Mouse (Mus musculus) limb, embryonic 14.5 days (tissue): Measurements from ENCODE around the gene Dstn. TPM values are rescaled to one million over a fixed set of nuclear protein-coding genes. Genes with fewer than 3 reads are reported as not detected.

Source experiments
- ATAC-seq: fragments of 200-750 bp; cut with Nextera tagmentation; 2 replicates; pipeline ENCODE4 v1.8.0; 2017; ENCODE audit warnings: low read depth, moderate number of reproducible peaks, moderate TSS enrichment; ENCODE audit not compliant: low FRiP score
- DNase-seq: peaks from one replicate; pipeline ENCODE4 v3.0.0-alpha.2; 2015; ENCODE audit warnings: low spot score
- H3K27ac ChIP-seq: fragments of 300-500 bp; sonication (generic); replicated peaks from 2 replicates; pipeline ENCODE4 v1.5.1; 2014; ENCODE audit warnings: low read depth, mild to moderate bottlenecking, low read length, moderate library complexity, mixed read lengths
- H3K27me3 ChIP-seq: fragments of 300-500 bp; sonication (generic); 2 replicates; pipeline ENCODE4 v1.6.1; 2014; ENCODE audit warnings: low read length, mixed read lengths; ENCODE audit not compliant: control insufficient read depth, insufficient read depth
- H3K36me3 ChIP-seq: fragments of 300-500 bp; sonication (generic); 2 replicates; pipeline ENCODE4 v1.6.1; 2014; ENCODE audit warnings: mild to moderate bottlenecking, low read length, moderate library complexity, mixed read lengths; ENCODE audit not compliant: control insufficient read depth, insufficient read depth
- H3K4me1 ChIP-seq: fragments of 300-500 bp; sonication (generic); 2 replicates; pipeline ENCODE4 v1.6.1; 2014; ENCODE audit warnings: antibody characterized with exemption, low read length, mixed read lengths; ENCODE audit not compliant: control insufficient read depth, insufficient read depth
- H3K4me2 ChIP-seq: fragments of 300-500 bp; sonication (generic); replicated peaks from 2 replicates; pipeline ENCODE4 v1.6.1; 2014; ENCODE audit warnings: low read depth, mild to moderate bottlenecking, low read length, moderate library complexity; ENCODE audit not compliant: severe bottlenecking
- H3K4me3 ChIP-seq: fragments of 300-500 bp; sonication (generic); replicated peaks from 2 replicates; pipeline ENCODE4 v1.5.1; 2014; ENCODE audit warnings: low read length
- H3K9ac ChIP-seq: fragments of 300-500 bp; sonication (generic); 2 replicates; pipeline ENCODE4 v1.6.1; 2014; ENCODE audit warnings: mild to moderate bottlenecking, low read depth, low read length, moderate library complexity; ENCODE audit not compliant: severe bottlenecking
- H3K9me3 ChIP-seq: fragments of 300-500 bp; sonication (generic); 2 replicates; pipeline ENCODE4 v1.6.1; 2016; ENCODE audit warnings: low read length; ENCODE audit not compliant: control insufficient read depth
- POLR2A ChIP-seq: fragments of 200-500 bp; IDR thresholded peaks from 2 replicates; pipeline ENCODE4 v1.8.0; 2012; ENCODE audit warnings: inconsistent platforms, mild to moderate bottlenecking, moderate library complexity, borderline replicate concordance; ENCODE audit not compliant: insufficient read depth, insufficient read length; ENCODE audit errors: extremely low read depth
- WGBS: fragments of 180-500 bp; shearing (Covaris S2); extraction: QIAGEN DNeasy Blood & Tissue Kit; methylation state at CpG from one replicate; pipeline ENCODE4 v1.1.7; 2014; 5-methylcytosine and 5-hydroxymethylcytosine counted together
- polyA plus RNA-seq, 2 experiments: library from polyadenylated mRNA; depleted of rRNA in 1 of 2; stranded (reverse) in 1 of 2; unstranded in 1 of 2; fragments of >200 nt; fragmentation: Nextera tagmentation in 1 of 2; extraction: Ambion mirVana in 1 of 2; gene quantifications; 2 replicates each; pipeline versions ENCODE4 v1.2.1 to v1.2.3; 2012 to 2014

Dstn gene
- polyA plus RNA-seq, 2 experiments, result 111 to 437 TPM

DNA sequence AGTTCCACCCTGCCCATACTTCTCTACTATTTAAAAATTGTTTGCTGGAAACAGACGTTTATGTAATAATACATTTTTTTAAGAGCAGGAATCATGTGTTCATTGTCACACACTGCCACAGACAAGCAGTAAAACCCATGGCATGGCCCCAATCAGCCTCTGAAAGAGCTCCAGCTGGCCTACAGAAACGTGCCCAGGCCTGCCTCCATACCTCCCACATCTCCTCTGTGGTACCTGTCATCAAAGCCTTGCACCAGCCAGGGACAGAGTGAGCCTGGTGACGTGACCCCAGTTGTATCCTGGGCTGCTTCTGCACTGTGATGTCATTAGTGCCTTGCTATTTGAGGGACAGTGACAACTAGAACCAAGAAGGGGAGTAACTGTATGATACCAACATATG lies 67.8 kb downstream of the Dstn start:
- H3K9me3 ChIP-seq, result no peaks in the 10 kb centered on the region
- DNase-seq (no peak), ATAC-seq (no peak)
- peaks cover 80% of the 10 kb centered on the region for H3K36me3 ChIP-seq
- no peak for TF ChIP-seq POLR2A
- H3K27ac ChIP-seq, result no peak overlapping the region
- 50% methylated on average over 3 of the region's 3 CpGs for WGBS
- no peak overlapping the region for H3K9ac ChIP-seq
- H3K4me1 ChIP-seq, result peaks cover under 1% of the 10 kb centered on the region; the same call in 1 of the 2 replicates
- no peak overlapping the region for H3K4me2 ChIP-seq
- H3K4me3 ChIP-seq, result no peak overlapping the region
- H3K27me3 ChIP-seq, result no peaks in the 10 kb centered on the region

DNA sequence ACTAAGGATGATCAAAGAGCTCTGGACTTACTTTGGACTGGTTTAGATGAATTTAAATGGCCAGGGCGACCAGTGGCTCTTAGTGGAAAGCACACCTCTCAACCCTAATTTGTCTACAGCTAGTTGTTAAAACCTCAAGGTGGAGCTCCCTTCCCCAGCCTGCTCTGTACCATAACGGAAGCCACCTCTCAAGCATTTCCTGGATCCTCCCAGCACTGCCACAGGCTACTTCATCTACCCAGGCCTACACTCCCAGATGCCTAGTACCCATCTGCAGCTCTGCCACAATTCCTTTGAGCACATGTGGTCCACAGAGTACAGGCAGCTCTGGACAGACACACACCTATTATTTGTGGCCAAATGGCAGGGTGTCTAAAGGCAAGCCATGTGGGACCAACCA lies 68.4 kb downstream of the Dstn start:
- TF ChIP-seq POLR2A, result no peak
- DNase-seq, result no peak
- Histone ChIP-seq H3K4me2 (no peak overlapping the region), H3K27me3 (no peaks in the 10 kb centered on the region), H3K4me3 (no peak overlapping the region), H3K4me1 (no peaks in the 10 kb centered on the region), H3K36me3 (peaks cover 81% of the 10 kb centered on the region), H3K9me3 (no peaks in the 10 kb centered on the region), H3K27ac (no peak overlapping the region), H3K9ac (no peak overlapping the region)
- 49% methylated on average over 2 of the region's 2 CpGs for WGBS
- ATAC-seq, result no peak

DNA sequence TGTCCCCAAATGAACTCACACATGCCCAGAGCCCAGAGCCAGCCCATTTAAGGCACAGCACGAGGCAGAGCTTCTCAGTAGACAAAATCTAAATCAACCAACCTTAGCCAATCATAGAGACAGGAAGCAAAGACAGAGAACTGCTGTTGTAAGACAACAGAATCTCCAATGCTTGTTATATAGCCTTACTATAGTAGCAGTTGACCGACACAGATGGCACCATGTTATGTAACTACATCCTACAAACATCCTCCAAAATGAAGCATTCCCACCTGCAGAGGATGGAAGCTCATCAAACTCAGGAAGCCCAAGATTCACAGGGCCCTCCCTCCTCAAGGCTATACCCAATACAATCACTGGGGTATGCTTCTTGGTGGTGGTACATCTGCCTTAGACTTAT lies 72.4 kb downstream of the Dstn start:
- no peak overlapping the region for H3K9ac ChIP-seq
- WGBS, result 82% methylated on average over 2 of the region's 2 CpGs
- no peak for TF ChIP-seq POLR2A
- H3K4me3 ChIP-seq, result no peak overlapping the region
- ATAC-seq (no peak), DNase-seq (no peak)
- no peak overlapping the region; the same call in 1 of the 2 replicates for H3K27ac ChIP-seq
- H3K4me1 ChIP-seq, result no peaks in the 10 kb centered on the region
- no peaks in the 10 kb centered on the region for H3K27me3 ChIP-seq
- no peaks in the 10 kb centered on the region for H3K9me3 ChIP-seq
- H3K4me2 ChIP-seq, result no peak overlapping the region
- peaks cover 66% of the 10 kb centered on the region for H3K36me3 ChIP-seq

DNA sequence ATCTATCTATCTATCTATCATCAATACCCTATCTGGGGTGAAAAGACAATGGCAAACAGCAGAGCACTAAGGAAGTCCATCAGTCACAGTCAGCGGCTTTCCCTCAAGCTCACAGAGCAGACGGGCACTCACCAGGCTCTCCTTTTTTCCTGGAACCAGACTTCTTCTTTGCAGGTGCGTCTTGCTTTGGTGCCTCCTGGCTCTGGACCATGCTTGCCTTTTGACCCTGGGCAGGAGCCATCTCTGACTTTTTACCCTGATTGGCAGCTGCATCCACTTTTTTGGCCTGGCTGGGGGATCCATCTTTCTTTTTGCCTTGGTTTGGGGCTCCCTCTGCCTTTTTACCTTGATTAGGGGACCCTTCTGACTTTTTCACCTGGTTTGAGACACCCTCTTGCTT lies 72.9 kb downstream of the Dstn start:
- H3K36me3 ChIP-seq, result peaks cover 60% of the 10 kb centered on the region
- no peaks in the 10 kb centered on the region for H3K4me1 ChIP-seq
- H3K27me3 ChIP-seq, result no peaks in the 10 kb centered on the region
- no peak overlapping the region for H3K4me3 ChIP-seq
- no peak for TF ChIP-seq POLR2A
- H3K9me3 ChIP-seq, result no peaks in the 10 kb centered on the region
- ATAC-seq, result no peak
- WGBS, result 88% methylated on average over 3 of the region's 3 CpGs
- H3K27ac ChIP-seq, result no peak overlapping the region
- DNase-seq, result no peak
- no peak overlapping the region for H3K9ac ChIP-seq
- no peak overlapping the region for H3K4me2 ChIP-seq

DNA sequence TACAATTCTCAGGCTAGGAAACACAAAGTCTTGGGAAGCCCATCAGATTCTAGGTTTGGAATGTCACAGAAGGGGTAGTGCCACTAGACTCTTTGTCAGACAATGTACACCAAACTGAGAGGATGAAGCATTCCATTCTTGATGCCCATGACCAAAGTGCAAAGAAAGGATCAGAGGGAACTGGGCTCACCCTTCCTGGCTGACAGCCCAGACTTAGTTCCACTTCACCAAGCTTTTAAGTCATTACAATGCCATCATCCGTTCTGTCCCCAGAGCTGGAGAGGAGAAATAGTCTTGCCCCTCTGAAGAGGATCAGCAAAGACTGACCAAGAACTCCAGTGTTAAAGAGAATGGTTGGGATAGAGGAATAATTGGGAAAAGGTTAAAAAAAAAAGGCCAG lies 75.9 kb downstream of the Dstn start:
- Histone ChIP-seq H3K27ac (no peak overlapping the region), H3K9me3 (no peaks in the 10 kb centered on the region), H3K4me2 (no peak overlapping the region), H3K27me3 (no peaks in the 10 kb centered on the region), H3K4me1 (peaks cover 3% of the 10 kb centered on the region; the same call in 1 of the 2 replicates), H3K9ac (no peak overlapping the region), H3K36me3 (peaks cover 38% of the 10 kb centered on the region), H3K4me3 (no peak overlapping the region)
- DNase-seq (no peak), ATAC-seq (no peak)
- 66% methylated on average over 1 of the region's 1 CpGs for WGBS
- no peak for TF ChIP-seq POLR2A
